Mouse (Mus musculus): Measurements from ENCODE around the gene Dph3. TPM values are rescaled to one million over a fixed set of nuclear protein-coding genes. Genes with fewer than 3 reads are reported as not detected.
"Not testable (repeated sequence)": the region's sequence is repeated elsewhere in the genome, so short reads cannot be mapped to it uniquely, and the experiment has no call there.

The Dph3 gene
- 130 and 141 TPM in 2 replicates for polyA plus RNA-seq (2014; fragmentation: Nextera tagmentation; extraction: Ambion mirVana)

- peak; percentile 99 for DNase-seq (ENCODE audit: low spot score)
- Histone ChIP-seq H3K4me1 (replicated peaks; ENCODE audit: control insufficient read depth, insufficient read depth, low read length) (peaks cover 7% of the 10 kb centered on the region), H3K4me3 (ENCODE audit: low read depth, low read length) (peak within 1 kb of the TSS; percentile 74), H3K4me2 (peak within 1 kb of the TSS; percentile 91), H3K27ac (ENCODE audit: low read depth, low read length) (peak within 1 kb of the TSS; percentile 93), H3K9ac (ENCODE audit: low read depth, low read length) (peak within 1 kb of the TSS; percentile 83), H3K36me3 (ENCODE audit: control insufficient read depth, insufficient read depth, low read length) (peaks cover 16% of the 10 kb centered on the region), H3K9me3 (ENCODE audit: control insufficient read depth, low read length) (no peaks in the 10 kb centered on the region), H3K27me3 (replicated peaks; ENCODE audit: control insufficient read depth, insufficient read depth, low read length) (no peaks in the 10 kb centered on the region)
- WGBS = under 1% methylated on average over 43 of the region's 43 CpGs
- ATAC-seq (replicated peaks; ENCODE audit: low FRiP score) = peak; percentile 97
These were observed at the start of gene Dph3 for GRCm38 (mm10) chr14:32085486-32086201. Gene Dph3, minus strand, starts transcription at chr14:32085729.

- Histone ChIP-seq H3K9ac (ENCODE audit: low read depth, low read length) (no peak overlapping the region), H3K4me3 (ENCODE audit: low read depth, low read length) (no peak overlapping the region)
- ATAC-seq (replicated peaks; ENCODE audit: low FRiP score) = peak; percentile 78
These were observed 48.8 kb upstream of the Dph3 start for GRCm38 (mm10) chr14:32134293-32134692.

GRCm38 (mm10) chr14:32131836-32132235 is 46.3 kb upstream of the Dph3 start:
- Histone ChIP-seq H3K36me3 (ENCODE audit: control insufficient read depth, insufficient read depth, low read length) (no peaks in the 10 kb centered on the region), H3K4me2 (no peak overlapping the region), H3K9me3 (ENCODE audit: control insufficient read depth, low read length) (no peaks in the 10 kb centered on the region), H3K4me3 (ENCODE audit: low read depth, low read length) (no peak overlapping the region), H3K4me1 (replicated peaks; ENCODE audit: control insufficient read depth, insufficient read depth, low read length) (peaks cover 39% of the 10 kb centered on the region), H3K9ac (ENCODE audit: low read depth, low read length) (no peak overlapping the region), H3K27ac (ENCODE audit: low read depth, low read length) (no peak overlapping the region), H3K27me3 (replicated peaks; ENCODE audit: control insufficient read depth, insufficient read depth, low read length) (no peaks in the 10 kb centered on the region)
- ATAC-seq (replicated peaks; ENCODE audit: low FRiP score) (peak; percentile 78), DNase-seq (ENCODE audit: low spot score) (no peak)
- WGBS = 18% methylated on average over 4 of the region's 4 CpGs

More at GRCm38 (mm10) chr14:32134293-32134692, 48.8 kb upstream of the Dph3 start:
- no peaks in the 10 kb centered on the region for H3K27me3 ChIP-seq (replicated peaks; ENCODE audit: control insufficient read depth, insufficient read depth, low read length)
- H3K9me3 ChIP-seq (ENCODE audit: control insufficient read depth, low read length) = no peaks in the 10 kb centered on the region
- WGBS = 15% methylated on average over 2 of the region's 2 CpGs
- H3K4me2 ChIP-seq = peak overlapping the region; percentile 37
- H3K36me3 ChIP-seq (ENCODE audit: control insufficient read depth, insufficient read depth, low read length) = no peaks in the 10 kb centered on the region
- peaks cover 39% of the 10 kb centered on the region for H3K4me1 ChIP-seq (replicated peaks; ENCODE audit: control insufficient read depth, insufficient read depth, low read length)
- peak overlapping the region; percentile 40 for H3K27ac ChIP-seq (ENCODE audit: low read depth, low read length)
- DNase-seq (ENCODE audit: low spot score) = no peak

- Histone ChIP-seq H3K36me3 (ENCODE audit: control insufficient read depth, insufficient read depth, low read length) (no peaks in the 10 kb centered on the region), H3K4me3 (ENCODE audit: low read depth, low read length) (no peak overlapping the region), H3K4me1 (replicated peaks; ENCODE audit: control insufficient read depth, insufficient read depth, low read length) (peaks cover 12% of the 10 kb centered on the region), H3K4me2 (no peak overlapping the region), H3K9ac (ENCODE audit: low read depth, low read length) (no peak overlapping the region), H3K27me3 (replicated peaks; ENCODE audit: control insufficient read depth, insufficient read depth, low read length) (no peaks in the 10 kb centered on the region), H3K27ac (ENCODE audit: low read depth, low read length) (no peak overlapping the region), H3K9me3 (ENCODE audit: control insufficient read depth, low read length) (no peaks in the 10 kb centered on the region)
- DNase-seq (ENCODE audit: low spot score) = no peak
- no peak for ATAC-seq (replicated peaks; ENCODE audit: low FRiP score)
- WGBS = 66% methylated on average over 5 of the region's 5 CpGs
These were observed 42.9 kb upstream of the Dph3 start for GRCm38 (mm10) chr14:32128409-32128808.

GRCm38 (mm10) chr14:32125256-32125655 is 39.7 kb upstream of the Dph3 start:
- not testable (repeated sequence) for H3K27me3 ChIP-seq (replicated peaks; ENCODE audit: control insufficient read depth, insufficient read depth, low read length); H3K4me3 ChIP-seq (ENCODE audit: low read depth, low read length); H3K27ac ChIP-seq (ENCODE audit: low read depth, low read length); H3K4me1 ChIP-seq (replicated peaks; ENCODE audit: control insufficient read depth, insufficient read depth, low read length); ATAC-seq (replicated peaks; ENCODE audit: low FRiP score); H3K9me3 ChIP-seq (ENCODE audit: control insufficient read depth, low read length); H3K4me2 ChIP-seq; H3K36me3 ChIP-seq (ENCODE audit: control insufficient read depth, insufficient read depth, low read length); H3K9ac ChIP-seq (ENCODE audit: low read depth, low read length); DNase-seq (ENCODE audit: low spot score)
- 70% methylated on average over 5 of the region's 5 CpGs for WGBS

GRCm38 (mm10) chr14:32124261-32124660 is 38.7 kb upstream of the Dph3 start:
- DNase-seq (ENCODE audit: low spot score) (no peak), ATAC-seq (replicated peaks; ENCODE audit: low FRiP score) (no peak)
- no peaks in the 10 kb centered on the region for H3K27me3 ChIP-seq (replicated peaks; ENCODE audit: control insufficient read depth, insufficient read depth, low read length)
- no peaks in the 10 kb centered on the region; the same call in 1 of the 2 replicates for H3K4me1 ChIP-seq (replicated peaks; ENCODE audit: control insufficient read depth, insufficient read depth, low read length)
- no peaks in the 10 kb centered on the region for H3K9me3 ChIP-seq (ENCODE audit: control insufficient read depth, low read length)
- H3K4me2 ChIP-seq = no peak overlapping the region
- H3K27ac ChIP-seq (ENCODE audit: low read depth, low read length) = no peak overlapping the region
- H3K4me3 ChIP-seq (ENCODE audit: low read depth, low read length) = no peak overlapping the region
- 59% methylated on average over 3 of the region's 3 CpGs for WGBS
- no peaks in the 10 kb centered on the region for H3K36me3 ChIP-seq (ENCODE audit: control insufficient read depth, insufficient read depth, low read length)
- H3K9ac ChIP-seq (ENCODE audit: low read depth, low read length) = no peak overlapping the region

GRCm38 (mm10) chr14:32121920-32122315 is 36.4 kb upstream of the Dph3 start:
- Histone ChIP-seq H3K27me3 (replicated peaks; ENCODE audit: control insufficient read depth, insufficient read depth, low read length) (no peaks in the 10 kb centered on the region), H3K4me2 (no peak overlapping the region), H3K36me3 (ENCODE audit: control insufficient read depth, insufficient read depth, low read length) (no peaks in the 10 kb centered on the region), H3K9ac (ENCODE audit: low read depth, low read length) (no peak overlapping the region), H3K27ac (ENCODE audit: low read depth, low read length) (no peak overlapping the region), H3K4me3 (ENCODE audit: low read depth, low read length) (no peak overlapping the region), H3K4me1 (replicated peaks; ENCODE audit: control insufficient read depth, insufficient read depth, low read length) (no peaks in the 10 kb centered on the region; the same call in 1 of the 2 replicates), H3K9me3 (ENCODE audit: control insufficient read depth, low read length) (no peaks in the 10 kb centered on the region)
- DNase-seq (ENCODE audit: low spot score) = no peak
- WGBS = 41% methylated on average over 2 of the region's 2 CpGs
- ATAC-seq (replicated peaks; ENCODE audit: low FRiP score) = peak; percentile 62; the same call in 1 of the 2 replicates

- no peak for DNase-seq (ENCODE audit: low spot score)
- no peak overlapping the region for H3K4me2 ChIP-seq
- H3K27ac ChIP-seq (ENCODE audit: low read depth, low read length) = no peak overlapping the region
These were observed 35.7 kb upstream of the Dph3 start for GRCm38 (mm10) chr14:32120940-32121919.

More at GRCm38 (mm10) chr14:32120940-32121919, 35.7 kb upstream of the Dph3 start:
- 71% methylated on average over 11 of the region's 11 CpGs for WGBS
- ATAC-seq (replicated peaks; ENCODE audit: low FRiP score) = no peak
- H3K4me3 ChIP-seq (ENCODE audit: low read depth, low read length) = no peak overlapping the region
- no peaks in the 10 kb centered on the region for H3K27me3 ChIP-seq (replicated peaks; ENCODE audit: control insufficient read depth, insufficient read depth, low read length)
- H3K4me1 ChIP-seq (replicated peaks; ENCODE audit: control insufficient read depth, insufficient read depth, low read length) = no peaks in the 10 kb centered on the region; the same call in 1 of the 2 replicates
- no peaks in the 10 kb centered on the region for H3K9me3 ChIP-seq (ENCODE audit: control insufficient read depth, low read length)
- H3K36me3 ChIP-seq (ENCODE audit: control insufficient read depth, insufficient read depth, low read length) = no peaks in the 10 kb centered on the region
- no peak overlapping the region for H3K9ac ChIP-seq (ENCODE audit: low read depth, low read length)
